Mouse (Mus musculus) thymus, adult 2 months (tissue): ENCODE measurements around the gene Rptor.

Source experiments
- CTCF ChIP-seq: fragments of 200-500 bp; IDR thresholded peaks from 2 replicates; pipeline ENCODE4 v1.5.1; 2012; ENCODE audit warnings: mild to moderate bottlenecking, control low read depth, low read length, moderate library complexity, borderline replicate concordance; ENCODE audit not compliant: control insufficient read depth, poor library complexity, insufficient read depth; ENCODE audit errors: extremely low read depth
- POLR2A ChIP-seq: fragments of 200-500 bp; IDR thresholded peaks from 2 replicates; pipeline ENCODE4 v1.6.1; 2012; ENCODE audit warnings: mild to moderate bottlenecking, low read length, control low read depth, moderate library complexity; ENCODE audit not compliant: control insufficient read depth, poor library complexity, insufficient read depth; ENCODE audit errors: extremely low read depth

DNA sequence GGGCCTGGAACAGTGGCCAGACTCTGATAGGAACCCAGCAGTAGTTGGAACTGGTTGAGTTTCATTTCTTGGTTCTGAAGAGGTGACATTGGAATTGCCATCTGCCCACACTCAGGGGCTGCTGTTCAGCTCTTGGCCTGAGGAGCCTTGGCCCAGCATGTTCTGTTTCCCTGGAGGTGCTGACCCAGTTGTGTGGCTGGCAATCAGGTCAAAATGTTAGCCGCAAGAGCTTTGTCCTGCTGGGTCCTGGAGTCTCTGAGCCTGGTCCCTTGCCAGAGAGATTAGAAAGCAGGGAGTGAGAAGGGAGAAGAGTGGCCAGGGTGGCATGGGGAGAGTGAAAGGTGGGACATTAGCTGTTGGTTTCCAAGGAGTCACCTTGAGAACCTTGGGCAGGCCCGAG lies 346.1 kb downstream of the Rptor start:
- TF ChIP-seq CTCF (no peak), POLR2A (no peak)
